Mouse (Mus musculus): ENCODE data around the gene Ntm. TPM values are rescaled to one million over a fixed set of nuclear protein-coding genes. Genes with fewer than 3 reads are reported as not detected.

Ntm gene
- total RNA-seq, 2 experiments from 2014 or later: not detected

- no peak for ATAC-seq (replicated peaks; ENCODE audit: low FRiP score, poor library complexity, severe bottlenecking)
Measured at GRCm38 (mm10) chr9:29534773-29535172, 428.2 kb downstream of the Ntm start.

GRCm38 (mm10) chr9:29534304-29534703 lies 428.6 kb downstream of the Ntm start:
- no peak for ATAC-seq (replicated peaks; ENCODE audit: low FRiP score, poor library complexity, severe bottlenecking)

GRCm38 (mm10) chr9:29533556-29533955 lies 429.4 kb downstream of the Ntm start:
- no peak for ATAC-seq (replicated peaks; ENCODE audit: low FRiP score, poor library complexity, severe bottlenecking)

- ATAC-seq (replicated peaks; ENCODE audit: low FRiP score, poor library complexity, severe bottlenecking): no peak
Measured at GRCm38 (mm10) chr9:29531147-29531917, 431.6 kb downstream of the Ntm start.

GRCm38 (mm10) chr9:29524109-29524508 lies 438.8 kb downstream of the Ntm start:
- no peak for ATAC-seq (replicated peaks; ENCODE audit: low FRiP score, poor library complexity, severe bottlenecking)

- no peak for ATAC-seq (replicated peaks; ENCODE audit: low FRiP score, poor library complexity, severe bottlenecking)
Measured at GRCm38 (mm10) chr9:29523221-29523620, 439.7 kb downstream of the Ntm start.

- no peak for ATAC-seq (replicated peaks; ENCODE audit: low FRiP score, poor library complexity, severe bottlenecking)
Measured at GRCm38 (mm10) chr9:29519181-29519580, 443.8 kb downstream of the Ntm start.

GRCm38 (mm10) chr9:29516688-29517087 lies 446.3 kb downstream of the Ntm start:
- ATAC-seq (replicated peaks; ENCODE audit: low FRiP score, poor library complexity, severe bottlenecking): no peak

GRCm38 (mm10) chr9:29514588-29515356 lies 448.2 kb downstream of the Ntm start:
- no peak for ATAC-seq (replicated peaks; ENCODE audit: low FRiP score, poor library complexity, severe bottlenecking)

GRCm38 (mm10) chr9:29496002-29496401 lies 466.9 kb downstream of the Ntm start:
- ATAC-seq (replicated peaks; ENCODE audit: low FRiP score, poor library complexity, severe bottlenecking): no peak

GRCm38 (mm10) chr9:29482272-29482671 lies 480.7 kb downstream of the Ntm start:
- ATAC-seq (replicated peaks; ENCODE audit: low FRiP score, poor library complexity, severe bottlenecking): no peak

GRCm38 (mm10) chr9:29479051-29479450 lies 483.9 kb downstream of the Ntm start:
- no peak for ATAC-seq (replicated peaks; ENCODE audit: low FRiP score, poor library complexity, severe bottlenecking)

GRCm38 (mm10) chr9:29477219-29477618 lies 485.7 kb downstream of the Ntm start:
- ATAC-seq (replicated peaks; ENCODE audit: low FRiP score, poor library complexity, severe bottlenecking): no peak

- no peak for ATAC-seq (replicated peaks; ENCODE audit: low FRiP score, poor library complexity, severe bottlenecking)
Measured at GRCm38 (mm10) chr9:29473418-29473817, 489.5 kb downstream of the Ntm start.

- no peak for ATAC-seq (replicated peaks; ENCODE audit: low FRiP score, poor library complexity, severe bottlenecking)
Measured at GRCm38 (mm10) chr9:29472226-29472625, 490.7 kb downstream of the Ntm start.

- ATAC-seq (replicated peaks; ENCODE audit: low FRiP score, poor library complexity, severe bottlenecking): no peak
Measured at GRCm38 (mm10) chr9:29464756-29465155, 498.2 kb downstream of the Ntm start.

- no peak for ATAC-seq (replicated peaks; ENCODE audit: low FRiP score, poor library complexity, severe bottlenecking)
Measured at GRCm38 (mm10) chr9:29462970-29463593, 499.9 kb downstream of the Ntm start.

GRCm38 (mm10) chr9:29457976-29458572 lies 504.9 kb downstream of the Ntm start:
- no peak for ATAC-seq (replicated peaks; ENCODE audit: low FRiP score, poor library complexity, severe bottlenecking)

GRCm38 (mm10) chr9:29456014-29456413 lies 506.9 kb downstream of the Ntm start:
- ATAC-seq (replicated peaks; ENCODE audit: low FRiP score, poor library complexity, severe bottlenecking): no peak

GRCm38 (mm10) chr9:29451232-29451631 lies 511.7 kb downstream of the Ntm start:
- ATAC-seq (replicated peaks; ENCODE audit: low FRiP score, poor library complexity, severe bottlenecking): no peak

Data from erythroid progenitor cell, adult 5-6 weeks (primary cell).